9 mouse cellular contexts compared by ENCODE assay signal in the genomic region with DNA sequence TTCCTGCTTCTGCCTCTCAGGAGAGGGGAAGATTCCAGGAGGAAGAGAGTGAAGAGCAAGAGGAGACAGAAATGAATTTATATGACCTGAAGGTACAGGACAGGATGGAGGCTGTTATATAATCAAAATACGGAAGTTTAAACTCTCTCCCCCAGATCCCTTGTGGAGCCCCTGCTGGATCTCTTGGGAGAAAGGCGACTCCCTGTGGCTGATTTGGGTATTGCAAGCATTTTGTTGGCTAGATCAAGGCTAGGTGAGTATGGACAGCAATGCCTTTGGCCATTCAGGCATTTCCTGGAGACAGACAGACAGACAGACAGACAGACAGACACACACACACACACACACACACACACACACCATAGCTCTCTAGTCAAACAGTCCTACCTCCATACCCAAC. TPM values are rescaled to one million over a fixed set of nuclear protein-coding genes. Genes with fewer than 3 reads are reported as not detected.
DNase-seq lines count a peak whose midpoint lies in the region; ATAC-seq and TF ChIP-seq lines count a peak whose summit lies in the region.
"Had no signal": no experiment of that assay in that cellular context is flagged by ENCODE, and none has a peak within 500 bp of the region (broad histone marks: within the 10 kb centered on the region; RNA-seq: fewer than 3 reads in every experiment).

No protein-coding gene starts in this region.

- no peak overlapping the region for H3K27ac ChIP-seq in cerebellum, adult 2 months (ENCODE audit: insufficient read depth, low read length)
- H3K27ac ChIP-seq in lung, postnatal 0 days (ENCODE audit: low read length) = no peak overlapping the region
- H3K27ac ChIP-seq: neural tube, embryonic 13.5 days had no signal

- no peaks in the 10 kb centered on the region for H3K9me3 ChIP-seq in lung, postnatal 0 days (ENCODE audit: low read length)
- H3K9me3 ChIP-seq: neural tube, embryonic 13.5 days had no signal

- no peak for TF ChIP-seq POLR2A in cerebellum, adult 2 months (IDR thresholded peaks at IDR 0.05; ENCODE audit: borderline replicate concordance, insufficient read depth, low read length)

- no peak overlapping the region for H3K4me2 ChIP-seq in lung, postnatal 0 days (replicated peaks; ENCODE audit: low read depth, low read length)
- H3K4me2 ChIP-seq: neural tube, embryonic 13.5 days had no signal

- H3K9ac ChIP-seq in lung, postnatal 0 days (replicated peaks; ENCODE audit: low read depth) = no peak overlapping the region
- H3K9ac ChIP-seq: neural tube, embryonic 13.5 days had no signal

- TF ChIP-seq CTCF in cerebellum, adult 2 months (IDR thresholded peaks at IDR 0.05; ENCODE audit: borderline replicate concordance, insufficient read depth, low read depth, low read length) = peak; percentile 39; the same call in 1 of the 2 replicates
- peak; percentile 94 for TF ChIP-seq CTCF in lung, postnatal 0 days (IDR thresholded peaks at IDR 0.05)

- H3K36me3 ChIP-seq in lung, postnatal 0 days (ENCODE audit: insufficient read depth, low read length) = no peaks in the 10 kb centered on the region
- H3K36me3 ChIP-seq: neural tube, embryonic 13.5 days had no signal

- WGBS in cerebellum, adult 2 months = 15% methylated on average over 2 of the region's 2 CpGs
- WGBS in lung, postnatal 0 days = 2% methylated on average over 2 of the region's 2 CpGs

- ATAC-seq in lung, postnatal 0 days = peak; percentile 34

- TF ChIP-seq EP300 in lung, postnatal 0 days (IDR thresholded peaks at IDR 0.05) = peak; percentile 69; the same call in 1 of the 2 replicates

- H3K4me3 ChIP-seq in cerebellum, adult 2 months (replicated peaks; ENCODE audit: insufficient read depth, low read depth, low read length) = no peak overlapping the region
- no peak overlapping the region for H3K4me3 ChIP-seq in lung, postnatal 0 days (ENCODE audit: low read depth, low read length)
- H3K4me3 ChIP-seq: neural tube, embryonic 13.5 days had no signal

- H3K4me1 ChIP-seq in cerebellum, adult 2 months (ENCODE audit: control insufficient read depth, insufficient read depth, low read length) = peaks cover 6% of the 10 kb centered on the region
- peaks cover 9% of the 10 kb centered on the region; the same call in 1 of the 2 replicates for H3K4me1 ChIP-seq in lung, postnatal 0 days (ENCODE audit: insufficient read depth, low read depth, low read length)

- no peaks in the 10 kb centered on the region for H3K27me3 ChIP-seq in cerebellum, adult 2 months (ENCODE audit: control insufficient read depth, insufficient read depth, low read length)
- no peaks in the 10 kb centered on the region for H3K27me3 ChIP-seq in lung, postnatal 0 days (replicated peaks; ENCODE audit: insufficient read depth, low read length)
- H3K27me3 ChIP-seq: neural tube, embryonic 13.5 days had no signal

- no peak for DNase-seq in cerebellum, adult 2 months
- no peak for DNase-seq in cerebellum, adult 9-11 months
- DNase-seq in MN1 (ENCODE audit: low spot score) = peak; percentile 59
- peak; percentile 28 to 46 for DNase-seq in cerebellum, postnatal 36 days
- DNase-seq in heart, adult 9 months (ENCODE audit: low spot score in 2 of 2) = peak; percentile 82 to 88
- DNase-seq in layer of hippocampus, adult 9-11 months = peak; percentile 67
- peak; percentile 85 for DNase-seq in lung, postnatal 0 days (ENCODE audit: low spot score)
- peak; percentile 63 to 84 for DNase-seq in spleen, postnatal 10 days (ENCODE audit: low spot score in 2 of 2)

RNA-seq across cellular contexts. Expression of gene Tns1, which starts 46.9 kb away (rescaled TPM):
- polyA plus RNA-seq in cerebellum, adult 2 months (2012; rRNA removed) = 23.4 and 25.1 TPM in 2 replicates
- polyA plus RNA-seq in lung, postnatal 0 days (2015; fragmentation: Nextera tagmentation; extraction: Ambion mirVana) = 184 and 185 TPM in 2 replicates

RNA-seq across cellular contexts. Expression of gene Rufy4, which starts 48.0 kb away (rescaled TPM):
- polyA plus RNA-seq in cerebellum, adult 2 months (2012; rRNA removed) = 0.17 and 0.18 TPM in 2 replicates
- polyA plus RNA-seq in lung, postnatal 0 days (2015; fragmentation: Nextera tagmentation; extraction: Ambion mirVana) = 0.42 and 0.43 TPM in 2 replicates

Comparison
In these comparisons a context has a peak if more than half of its experiments do, and no peak if none do; other contexts are left out.
1. DNase-seq: peak in MN1 (single experiment), cerebellum, postnatal 36 days (2 of 2), heart, adult 9 months (2 of 2), layer of hippocampus, adult 9-11 months (single experiment), lung, postnatal 0 days (single experiment) and spleen, postnatal 10 days (2 of 2); none in cerebellum, adult 2 months (0 of 2) and cerebellum, adult 9-11 months (single experiment).